Mouse (Mus musculus): Measurements from ENCODE around the gene Rassf2.

The Rassf2 gene

GRCm38 (mm10) chr2:131954835-131955234, 75.2 kb downstream of the Rassf2 start:
- DNase-seq (ENCODE audit: low spot score): peak; percentile 50

GRCm38 (mm10) chr2:131953711-131954110, 76.3 kb downstream of the Rassf2 start:
- no peak for DNase-seq (ENCODE audit: low spot score)

GRCm38 (mm10) chr2:131952961-131953538, 77.0 kb downstream of the Rassf2 start:
- DNase-seq (ENCODE audit: low spot score): no peak

- no peak for DNase-seq (ENCODE audit: low spot score)
Observed at GRCm38 (mm10) chr2:131952456-131952855, 77.6 kb downstream of the Rassf2 start.

GRCm38 (mm10) chr2:131950598-131951095, 79.4 kb downstream of the Rassf2 start, which contains the start of gene Prnd:
Gene Prnd, plus strand, starts transcription at chr2:131950861.
- DNase-seq (ENCODE audit: low spot score): no peak

- no peak for DNase-seq (ENCODE audit: low spot score)
Observed at GRCm38 (mm10) chr2:131949767-131950597, 80.1 kb downstream of the Rassf2 start.

- peak; percentile 0 for DNase-seq (ENCODE audit: low spot score)
Observed at GRCm38 (mm10) chr2:131948916-131949639, 81.0 kb downstream of the Rassf2 start.

- no peak for DNase-seq (ENCODE audit: low spot score)
Observed at GRCm38 (mm10) chr2:131948156-131948555, 81.9 kb downstream of the Rassf2 start.

- peak; percentile 0 for DNase-seq (ENCODE audit: low spot score)
Observed at GRCm38 (mm10) chr2:131946351-131946750, 83.7 kb downstream of the Rassf2 start.

- peak; percentile 0 for DNase-seq (ENCODE audit: low spot score)
Observed at GRCm38 (mm10) chr2:131945765-131946164, 84.3 kb downstream of the Rassf2 start.

- DNase-seq (ENCODE audit: low spot score): peak; percentile 0
Observed at GRCm38 (mm10) chr2:131945225-131945624, 84.8 kb downstream of the Rassf2 start.

- peak; percentile 0 for DNase-seq (ENCODE audit: low spot score)
Observed at GRCm38 (mm10) chr2:131944370-131944769, 85.7 kb downstream of the Rassf2 start.

- DNase-seq (ENCODE audit: low spot score): peak; percentile 0
Observed at GRCm38 (mm10) chr2:131941501-131941900, 88.6 kb downstream of the Rassf2 start.

- DNase-seq (ENCODE audit: low spot score): peak; percentile 0
Observed at GRCm38 (mm10) chr2:131940506-131940905, 89.6 kb downstream of the Rassf2 start.

Data from ovary, adult 18-20 months (tissue).